Mouse (Mus musculus): ENCODE measurements around the gene Ascc2. TPM values are rescaled to one million over a fixed set of nuclear protein-coding genes. Genes with fewer than 3 reads are reported as not detected.

Gene Ascc2
- polyA plus RNA-seq, 1 experiment from 2014 or later = 28.4 TPM

DNA sequence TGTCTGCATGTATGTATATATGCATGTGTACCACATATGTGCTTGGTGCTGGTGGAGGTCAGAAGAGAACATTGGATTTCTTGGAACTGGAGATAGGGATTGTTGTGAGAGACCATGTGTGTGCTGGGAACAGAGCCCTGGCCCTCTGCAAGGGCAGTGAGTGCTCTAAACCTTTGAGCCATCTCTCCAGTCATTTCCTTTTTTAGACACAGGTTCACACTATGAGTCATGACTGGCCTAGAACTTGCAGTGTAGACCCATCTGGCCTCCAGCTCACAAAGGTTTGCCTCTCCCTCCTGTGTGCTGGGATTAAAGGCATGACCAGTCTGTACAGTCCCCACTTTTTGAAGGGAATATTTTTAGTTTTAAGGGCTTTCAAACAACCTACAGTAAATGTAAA is 75.3 kb downstream of the Ascc2 start:
- Histone ChIP-seq H3K27me3 (ENCODE audit: control insufficient read depth, insufficient read depth, low read length) (no peaks in the 10 kb centered on the region), H3K4me2 (no peak overlapping the region), H3K27ac (ENCODE audit: low read depth, low read length) (no peak overlapping the region), H3K4me3 (ENCODE audit: low read depth, low read length) (no peak overlapping the region), H3K4me1 (ENCODE audit: control insufficient read depth, insufficient read depth, low read length) (no peaks in the 10 kb centered on the region), H3K9ac (ENCODE audit: low read depth, low read length) (no peak overlapping the region), H3K36me3 (ENCODE audit: control insufficient read depth, insufficient read depth, low read length) (no peaks in the 10 kb centered on the region), H3K9me3 (replicated peaks; ENCODE audit: control insufficient read depth, low read length) (no peaks in the 10 kb centered on the region)
- ATAC-seq (replicated peaks; ENCODE audit: insufficient number of reproducible peaks, low FRiP score, low TSS enrichment) = no peak

DNA sequence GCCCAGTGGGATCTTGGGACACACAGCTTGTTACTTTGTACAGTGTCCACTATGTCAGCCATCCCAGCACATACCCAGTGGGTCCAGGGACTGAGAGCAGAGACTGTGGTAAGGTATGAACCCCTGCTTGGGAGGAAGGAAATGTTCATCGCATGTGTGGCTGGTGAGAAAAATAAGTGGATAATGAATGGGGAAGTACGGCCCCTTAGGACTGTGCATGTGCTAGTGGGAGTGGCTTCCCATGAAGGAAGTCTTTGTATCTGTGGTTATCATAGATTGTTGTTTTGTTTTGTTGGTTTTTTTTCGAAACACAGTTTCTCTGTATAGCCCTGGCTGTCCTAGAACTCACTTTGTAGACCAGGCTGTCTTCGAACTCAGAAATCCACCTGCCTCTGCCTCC is 77.2 kb downstream of the Ascc2 start:
- WGBS (ENCODE audit: insufficient replicate concordance) = 85% methylated on average over 4 of the region's 4 CpGs
- Histone ChIP-seq H3K27me3 (ENCODE audit: control insufficient read depth, insufficient read depth, low read length) (no peaks in the 10 kb centered on the region), H3K4me2 (no peak overlapping the region), H3K4me1 (ENCODE audit: control insufficient read depth, insufficient read depth, low read length) (peaks cover 6% of the 10 kb centered on the region; the same call in 1 of the 2 replicates), H3K36me3 (ENCODE audit: control insufficient read depth, insufficient read depth, low read length) (no peaks in the 10 kb centered on the region), H3K4me3 (ENCODE audit: low read depth, low read length) (no peak overlapping the region), H3K9ac (ENCODE audit: low read depth, low read length) (no peak overlapping the region), H3K27ac (ENCODE audit: low read depth, low read length) (no peak overlapping the region), H3K9me3 (replicated peaks; ENCODE audit: control insufficient read depth, low read length) (no peaks in the 10 kb centered on the region)
- no peak for ATAC-seq (replicated peaks; ENCODE audit: insufficient number of reproducible peaks, low FRiP score, low TSS enrichment)

DNA sequence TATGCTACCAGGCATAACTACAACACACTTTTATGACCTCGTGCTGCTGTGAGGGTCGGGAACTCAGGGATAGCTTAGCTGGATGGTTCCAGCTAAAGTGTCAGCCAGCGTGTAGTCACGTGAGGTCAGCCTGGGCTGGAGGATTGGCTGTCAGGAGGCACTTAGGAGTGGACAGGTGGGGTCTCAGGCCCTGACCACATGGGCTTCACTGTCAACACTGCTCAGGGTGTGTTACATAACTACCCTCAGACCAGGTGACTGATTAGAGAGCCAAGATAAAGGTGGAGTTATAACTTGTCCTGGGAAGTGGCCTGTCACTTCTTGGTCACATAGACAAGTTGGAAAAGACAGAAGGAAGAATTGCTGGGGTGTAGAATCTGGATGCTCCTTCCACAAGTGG is 78.0 kb downstream of the Ascc2 start:
- H3K4me2 ChIP-seq = no peak overlapping the region
- H3K36me3 ChIP-seq (ENCODE audit: control insufficient read depth, insufficient read depth, low read length) = no peaks in the 10 kb centered on the region
- H3K27ac ChIP-seq (ENCODE audit: low read depth, low read length) = no peak overlapping the region
- no peaks in the 10 kb centered on the region for H3K27me3 ChIP-seq (ENCODE audit: control insufficient read depth, insufficient read depth, low read length)
- no peak for ATAC-seq (replicated peaks; ENCODE audit: insufficient number of reproducible peaks, low FRiP score, low TSS enrichment)
- H3K4me1 ChIP-seq (ENCODE audit: control insufficient read depth, insufficient read depth, low read length) = peaks cover 6% of the 10 kb centered on the region; the same call in 1 of the 2 replicates
- H3K9me3 ChIP-seq (replicated peaks; ENCODE audit: control insufficient read depth, low read length) = no peaks in the 10 kb centered on the region
- 76% methylated on average over 4 of the region's 4 CpGs for WGBS (ENCODE audit: insufficient replicate concordance)
- no peak overlapping the region for H3K9ac ChIP-seq (ENCODE audit: low read depth, low read length)
- H3K4me3 ChIP-seq (ENCODE audit: low read depth, low read length) = no peak overlapping the region

DNA sequence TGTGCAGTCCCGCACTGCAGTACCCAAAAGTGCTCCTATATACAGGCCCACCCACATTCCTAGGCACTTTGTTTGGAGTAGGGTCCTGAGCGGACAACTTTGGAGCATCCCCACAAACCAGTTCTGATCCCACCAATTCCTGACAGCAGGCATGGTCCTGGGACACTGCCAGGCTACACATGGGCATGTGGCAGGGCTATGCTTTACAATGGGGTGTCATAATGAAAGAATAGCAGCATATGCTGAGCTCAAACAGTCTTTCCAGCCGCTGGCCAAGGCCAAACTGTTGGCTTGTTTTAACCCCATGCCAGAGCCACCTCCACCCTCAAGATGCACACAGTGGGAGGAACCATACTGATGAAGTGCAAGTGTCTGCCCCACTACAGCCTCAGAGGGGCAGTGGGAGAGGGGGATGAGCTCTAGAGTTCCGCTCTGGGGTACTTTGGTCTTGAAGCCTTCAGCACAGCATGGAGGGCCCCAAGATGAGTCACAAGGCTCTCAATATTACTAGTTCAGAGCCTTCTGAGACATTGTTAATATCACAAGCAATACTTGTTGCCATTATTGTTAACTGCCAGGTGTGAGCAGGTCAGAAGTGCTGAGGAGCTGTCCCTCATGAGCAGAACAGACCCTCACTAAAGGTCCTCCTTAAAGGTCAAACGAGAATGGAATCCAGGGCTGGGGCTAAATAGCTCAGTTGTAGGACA is 79.1 kb downstream of the Ascc2 start:
- Histone ChIP-seq H3K27me3 (ENCODE audit: control insufficient read depth, insufficient read depth, low read length) (no peaks in the 10 kb centered on the region), H3K36me3 (ENCODE audit: control insufficient read depth, insufficient read depth, low read length) (no peaks in the 10 kb centered on the region), H3K27ac (ENCODE audit: low read depth, low read length) (no peak overlapping the region), H3K9ac (ENCODE audit: low read depth, low read length) (no peak overlapping the region), H3K4me3 (ENCODE audit: low read depth, low read length) (no peak overlapping the region), H3K4me2 (no peak overlapping the region), H3K9me3 (replicated peaks; ENCODE audit: control insufficient read depth, low read length) (no peaks in the 10 kb centered on the region), H3K4me1 (ENCODE audit: control insufficient read depth, insufficient read depth, low read length) (peaks cover 6% of the 10 kb centered on the region; the same call in 1 of the 2 replicates)
- no peak for ATAC-seq (replicated peaks; ENCODE audit: insufficient number of reproducible peaks, low FRiP score, low TSS enrichment)
- 80% methylated on average over 5 of the region's 5 CpGs for WGBS (ENCODE audit: insufficient replicate concordance)

DNA sequence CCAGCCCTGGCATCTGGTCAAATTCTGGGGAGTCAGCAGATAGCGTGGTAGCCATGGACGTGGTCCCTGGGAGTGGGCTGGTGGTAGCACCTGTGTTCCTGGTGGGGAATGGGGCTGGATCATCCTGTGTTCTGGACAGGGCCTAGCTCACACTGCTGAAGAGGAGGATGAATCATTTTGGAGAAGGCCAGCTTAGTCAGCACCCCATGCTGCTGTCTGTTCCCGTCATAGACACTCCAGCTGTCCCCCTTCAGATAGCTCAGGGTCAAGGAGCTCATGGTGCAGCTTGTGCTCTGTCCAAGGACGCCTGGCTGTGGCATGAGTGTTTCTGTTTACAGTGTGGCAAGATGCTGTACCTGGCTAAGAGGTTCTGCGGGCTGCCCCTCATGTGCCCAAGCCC is 81.0 kb downstream of the Ascc2 start:
- Histone ChIP-seq H3K27ac (ENCODE audit: low read depth, low read length) (no peak overlapping the region), H3K9ac (ENCODE audit: low read depth, low read length) (no peak overlapping the region), H3K4me1 (ENCODE audit: control insufficient read depth, insufficient read depth, low read length) (peaks cover 6% of the 10 kb centered on the region; the same call in 1 of the 2 replicates), H3K4me3 (ENCODE audit: low read depth, low read length) (no peak overlapping the region), H3K9me3 (replicated peaks; ENCODE audit: control insufficient read depth, low read length) (no peaks in the 10 kb centered on the region), H3K4me2 (no peak overlapping the region), H3K36me3 (ENCODE audit: control insufficient read depth, insufficient read depth, low read length) (no peaks in the 10 kb centered on the region), H3K27me3 (ENCODE audit: control insufficient read depth, insufficient read depth, low read length) (no peaks in the 10 kb centered on the region)
- no peak for ATAC-seq (replicated peaks; ENCODE audit: insufficient number of reproducible peaks, low FRiP score, low TSS enrichment)
- WGBS (ENCODE audit: insufficient replicate concordance) = 63% methylated on average over 5 of the region's 5 CpGs

DNA sequence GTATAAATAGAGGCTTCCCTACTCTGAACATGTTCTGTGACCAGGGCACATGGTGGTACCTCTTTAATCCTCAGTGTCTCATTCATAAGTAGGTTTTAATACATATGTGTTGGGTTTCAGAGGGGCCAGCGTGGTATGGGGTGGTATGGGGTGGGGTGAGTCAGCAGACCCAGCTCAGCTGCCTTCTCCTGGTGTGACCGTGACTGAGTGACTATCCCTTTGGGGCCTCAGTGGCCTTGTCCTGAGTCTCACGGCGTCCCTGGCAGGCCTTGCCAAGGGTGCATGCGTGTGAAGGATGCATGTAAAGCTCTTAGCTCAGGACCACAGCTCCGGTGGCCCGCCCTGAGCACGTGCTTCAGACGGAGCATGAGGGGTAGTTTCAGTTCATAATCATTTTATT is 82.4 kb downstream of the Ascc2 start:
- H3K9ac ChIP-seq (ENCODE audit: low read depth, low read length) = no peak overlapping the region
- H3K36me3 ChIP-seq (ENCODE audit: control insufficient read depth, insufficient read depth, low read length) = no peaks in the 10 kb centered on the region
- WGBS (ENCODE audit: insufficient replicate concordance) = 87% methylated on average over 9 of the region's 9 CpGs
- H3K9me3 ChIP-seq (replicated peaks; ENCODE audit: control insufficient read depth, low read length) = no peaks in the 10 kb centered on the region
- peaks cover 6% of the 10 kb centered on the region; the same call in 1 of the 2 replicates for H3K4me1 ChIP-seq (ENCODE audit: control insufficient read depth, insufficient read depth, low read length)
- no peak overlapping the region for H3K4me3 ChIP-seq (ENCODE audit: low read depth, low read length)
- no peak overlapping the region for H3K4me2 ChIP-seq
- H3K27ac ChIP-seq (ENCODE audit: low read depth, low read length) = no peak overlapping the region
- H3K27me3 ChIP-seq (ENCODE audit: control insufficient read depth, insufficient read depth, low read length) = no peaks in the 10 kb centered on the region
- no peak for ATAC-seq (replicated peaks; ENCODE audit: insufficient number of reproducible peaks, low FRiP score, low TSS enrichment)

DNA sequence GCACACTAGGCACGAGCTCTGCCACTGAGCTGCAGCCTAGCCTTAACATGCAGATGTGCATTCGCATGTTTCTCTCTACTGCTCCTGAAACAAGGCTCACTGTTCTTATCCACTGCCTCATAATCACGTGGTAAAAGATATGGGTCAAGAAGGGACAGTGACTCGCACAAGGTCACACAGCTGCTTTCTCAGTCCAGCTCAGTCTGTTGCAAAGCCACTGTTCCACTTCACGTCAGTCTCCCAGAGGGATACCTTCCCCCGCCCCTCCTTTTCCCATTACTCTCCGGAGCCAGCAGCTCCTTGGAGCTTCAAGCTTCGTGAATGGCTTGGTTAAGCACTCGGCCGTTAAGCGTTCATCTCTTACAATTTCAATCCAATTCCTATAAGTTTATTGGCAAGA is 82.8 kb downstream of the Ascc2 start:
- Histone ChIP-seq H3K36me3 (ENCODE audit: control insufficient read depth, insufficient read depth, low read length) (no peaks in the 10 kb centered on the region), H3K4me3 (ENCODE audit: low read depth, low read length) (no peak overlapping the region), H3K9ac (ENCODE audit: low read depth, low read length) (no peak overlapping the region), H3K27me3 (ENCODE audit: control insufficient read depth, insufficient read depth, low read length) (no peaks in the 10 kb centered on the region), H3K4me1 (ENCODE audit: control insufficient read depth, insufficient read depth, low read length) (peaks cover 6% of the 10 kb centered on the region; the same call in 1 of the 2 replicates), H3K4me2 (no peak overlapping the region), H3K9me3 (replicated peaks; ENCODE audit: control insufficient read depth, low read length) (no peaks in the 10 kb centered on the region), H3K27ac (ENCODE audit: low read depth, low read length) (no peak overlapping the region)
- ATAC-seq (replicated peaks; ENCODE audit: insufficient number of reproducible peaks, low FRiP score, low TSS enrichment) = no peak
- 68% methylated on average over 11 of the region's 11 CpGs for WGBS (ENCODE audit: insufficient replicate concordance)

DNA sequence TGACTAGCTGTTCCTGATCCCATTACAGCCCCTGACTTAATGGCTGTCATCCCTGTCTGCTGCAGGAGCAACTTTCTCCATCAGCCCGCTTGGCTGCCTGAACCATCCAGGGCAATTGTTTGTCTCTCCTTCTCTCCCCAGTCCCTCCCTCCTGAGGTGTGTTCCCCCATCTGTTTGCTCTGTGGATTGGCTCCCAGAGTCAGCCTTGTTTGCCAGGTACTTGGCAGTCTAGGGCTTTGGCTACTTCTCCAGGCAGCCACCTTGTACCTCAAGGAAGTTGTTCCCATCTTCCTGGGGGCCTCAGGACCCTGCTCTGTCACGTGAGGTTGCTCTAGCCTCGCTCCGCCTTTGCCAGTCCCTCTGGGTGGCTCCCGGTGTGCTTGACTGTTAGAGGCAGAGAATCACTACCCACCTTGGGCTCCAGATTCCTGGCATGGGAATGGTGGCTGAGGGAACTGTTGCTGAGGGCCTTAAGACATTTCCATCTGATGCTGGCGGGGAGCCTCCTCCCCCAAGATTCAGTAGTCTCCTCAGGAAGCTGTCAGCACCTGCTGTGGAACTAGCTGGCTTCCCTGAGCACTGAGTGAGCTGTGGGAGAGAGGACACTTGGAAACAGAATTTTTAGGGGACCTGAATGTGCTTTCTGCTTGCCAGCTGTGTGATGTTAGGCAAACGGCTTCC is 83.5 kb downstream of the Ascc2 start:
- Histone ChIP-seq H3K27ac (ENCODE audit: low read depth, low read length) (no peak overlapping the region), H3K9ac (ENCODE audit: low read depth, low read length) (no peak overlapping the region)
- 55% methylated on average over 7 of the region's 7 CpGs for WGBS (ENCODE audit: insufficient replicate concordance)

More for the DNA sequence above, 83.5 kb downstream of the Ascc2 start:
- peaks cover 6% of the 10 kb centered on the region; the same call in 1 of the 2 replicates for H3K4me1 ChIP-seq (ENCODE audit: control insufficient read depth, insufficient read depth, low read length)
- peaks cover 3% of the 10 kb centered on the region; the same call in 1 of the 2 replicates for H3K36me3 ChIP-seq (ENCODE audit: control insufficient read depth, insufficient read depth, low read length)
- H3K4me2 ChIP-seq = no peak overlapping the region
- H3K9me3 ChIP-seq (replicated peaks; ENCODE audit: control insufficient read depth, low read length) = no peaks in the 10 kb centered on the region
- no peak for ATAC-seq (replicated peaks; ENCODE audit: insufficient number of reproducible peaks, low FRiP score, low TSS enrichment)
- no peaks in the 10 kb centered on the region for H3K27me3 ChIP-seq (ENCODE audit: control insufficient read depth, insufficient read depth, low read length)
- no peak overlapping the region for H3K4me3 ChIP-seq (ENCODE audit: low read depth, low read length)
